Mouse (Mus musculus) heart, embryonic 10.5 days (tissue): ENCODE data around the gene Phf23. TPM values are rescaled to one million over a fixed set of nuclear protein-coding genes. Genes with fewer than 3 reads are reported as not detected.

Experiments used
- DNase-seq: peaks from one replicate; pipeline ENCODE4 v3.0.0-alpha.2; 2017; ENCODE audit warnings: low spot score
- H3K27ac ChIP-seq: fragments of 300-500 bp; sonication (generic); 2 replicates; pipeline ENCODE4 v1.5.1; 2016; ENCODE audit warnings: mild to moderate bottlenecking
- H3K27me3 ChIP-seq: fragments of 300-500 bp; sonication (generic); 2 replicates; pipeline ENCODE4 v1.6.1; 2016; ENCODE audit warnings: mild to moderate bottlenecking; ENCODE audit not compliant: poor library complexity, insufficient read depth, severe bottlenecking
- H3K36me3 ChIP-seq: fragments of 300-500 bp; sonication (generic); 2 replicates; pipeline ENCODE4 v1.6.1; 2016; ENCODE audit warnings: mild to moderate bottlenecking, moderate library complexity
- H3K4me1 ChIP-seq: fragments of 300-500 bp; sonication (generic); 2 replicates; pipeline ENCODE4 v1.6.1; 2016; ENCODE audit warnings: mild to moderate bottlenecking
- H3K4me3 ChIP-seq: fragments of 300-500 bp; sonication (generic); 2 replicates; pipeline ENCODE4 v1.5.1; 2016; ENCODE audit warnings: mild to moderate bottlenecking, moderate library complexity
- H3K9me3 ChIP-seq: fragments of 300-500 bp; sonication (generic); 2 replicates; pipeline ENCODE4 v1.6.1; 2016; ENCODE audit warnings: mild to moderate bottlenecking, moderate library complexity
- WGBS: fragments of 180-500 bp; shearing (Covaris S2); methylation state at CpG from one replicate; pipeline ENCODE4 v1.1.7; 2016; 5-methylcytosine and 5-hydroxymethylcytosine counted together
- polyA plus RNA-seq: library from polyadenylated mRNA; unstranded; fragments of >200 nt; fragmentation: Nextera tagmentation; extraction: Ambion mirVana; gene quantifications from 2 replicates; pipeline ENCODE4 v1.2.1, GENCODE M21; 2016

The Phf23 gene
- polyA plus RNA-seq, 1 experiment from 2014 or later, result 73.3 TPM

DNA sequence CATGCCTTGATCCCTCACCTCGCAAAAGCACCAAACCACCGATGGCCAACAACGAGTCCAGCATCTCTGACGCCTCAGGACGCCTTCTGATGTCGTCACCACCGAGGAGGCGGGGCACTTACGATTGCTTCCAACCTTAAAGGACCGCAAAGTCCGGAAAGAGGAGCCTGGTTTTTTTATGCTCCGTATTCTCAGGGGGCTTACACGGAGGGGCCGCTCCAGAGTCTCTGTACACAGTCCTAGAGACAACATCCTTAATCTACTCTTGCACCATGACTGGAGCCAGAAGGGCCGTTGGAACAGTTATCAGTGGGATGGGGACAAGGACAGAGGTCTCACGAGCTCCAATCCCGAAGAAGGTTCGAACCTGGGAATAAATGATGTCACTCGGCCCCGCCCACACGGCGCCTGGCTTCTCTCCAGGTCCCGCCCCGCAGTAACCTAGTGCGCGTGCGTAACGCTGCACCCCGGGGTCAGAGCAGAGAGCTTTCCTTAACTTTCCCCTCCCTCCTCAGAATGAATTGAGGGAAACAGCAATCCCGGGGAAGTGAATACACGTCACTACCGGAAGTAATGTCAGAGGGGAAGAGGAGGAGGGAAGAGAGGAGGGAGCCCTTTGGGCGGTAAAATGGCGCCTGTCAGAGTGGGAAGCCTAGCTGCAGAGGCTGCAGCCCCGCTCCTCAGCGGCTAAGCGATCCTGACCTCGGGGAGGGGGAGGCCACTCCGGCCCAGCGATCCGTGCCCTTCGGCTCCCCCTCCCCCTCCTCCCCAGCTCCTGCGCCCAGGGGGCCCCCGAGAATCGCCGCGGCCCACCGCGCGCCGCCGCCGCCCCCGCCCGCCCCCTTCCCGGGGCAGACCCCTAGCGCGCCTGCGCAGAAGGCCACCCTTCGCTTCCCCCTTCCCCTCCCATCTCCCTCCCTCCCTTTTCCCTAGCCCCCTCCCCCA is 15.1 kb upstream of the Phf23 start:
- H3K36me3 ChIP-seq, result peaks cover 57% of the 10 kb centered on the region
- peak overlapping the region; percentile 99 for H3K27ac ChIP-seq
- peak overlapping the region; percentile 97 for H3K4me3 ChIP-seq
- peak; percentile 99 for DNase-seq
- H3K27me3 ChIP-seq, result no peaks in the 10 kb centered on the region
- under 1% methylated on average over 50 of the region's 60 CpGs for WGBS
- H3K4me1 ChIP-seq, result peaks cover 27% of the 10 kb centered on the region
- H3K9me3 ChIP-seq, result no peaks in the 10 kb centered on the region

DNA sequence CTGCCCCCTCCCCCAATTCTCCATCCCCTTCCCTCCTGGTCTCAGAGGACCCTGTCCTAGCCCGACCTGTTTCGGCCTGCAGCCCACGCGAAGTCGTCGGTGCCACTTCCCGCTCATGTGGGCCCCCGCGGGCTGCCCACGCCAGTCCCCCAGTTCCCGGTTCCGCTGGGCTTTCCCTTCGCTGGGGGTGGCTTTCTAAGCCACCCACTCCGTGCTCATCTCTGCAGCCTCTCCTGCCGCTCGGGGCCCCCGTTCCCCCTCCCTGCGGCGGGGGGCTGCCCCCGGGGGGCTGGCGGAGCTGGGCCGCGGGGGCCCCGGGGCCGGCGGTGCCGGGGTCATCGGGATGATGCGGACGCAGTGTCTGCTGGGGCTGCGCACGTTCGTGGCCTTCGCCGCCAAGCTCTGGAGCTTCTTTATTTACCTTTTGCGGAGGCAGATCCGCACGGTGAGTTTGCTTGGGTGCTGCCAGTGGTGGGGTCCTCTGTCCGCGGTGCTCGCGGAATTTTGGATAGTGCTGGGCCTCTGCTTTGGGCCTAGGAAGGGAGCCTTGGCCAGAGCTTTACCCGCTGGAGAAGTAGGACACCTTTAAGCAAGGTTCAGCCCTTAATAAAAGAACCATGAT is 14.3 kb upstream of the Phf23 start, which contains the start of gene Ctdnep1:
Ctdnep1 (plus strand) TSS at position 16 of the 622 bp plus-strand sequence.
- Histone ChIP-seq H3K9me3 (no peaks in the 10 kb centered on the region), H3K4me3 (peak within 1 kb of the TSS; percentile 97), H3K4me1 (peaks cover 27% of the 10 kb centered on the region), H3K36me3 (peaks cover 55% of the 10 kb centered on the region), H3K27me3 (no peaks in the 10 kb centered on the region), H3K27ac (peak within 1 kb of the TSS; percentile 99)
- DNase-seq, result no peak
- WGBS, result under 1% methylated on average over 43 of the region's 43 CpGs

DNA sequence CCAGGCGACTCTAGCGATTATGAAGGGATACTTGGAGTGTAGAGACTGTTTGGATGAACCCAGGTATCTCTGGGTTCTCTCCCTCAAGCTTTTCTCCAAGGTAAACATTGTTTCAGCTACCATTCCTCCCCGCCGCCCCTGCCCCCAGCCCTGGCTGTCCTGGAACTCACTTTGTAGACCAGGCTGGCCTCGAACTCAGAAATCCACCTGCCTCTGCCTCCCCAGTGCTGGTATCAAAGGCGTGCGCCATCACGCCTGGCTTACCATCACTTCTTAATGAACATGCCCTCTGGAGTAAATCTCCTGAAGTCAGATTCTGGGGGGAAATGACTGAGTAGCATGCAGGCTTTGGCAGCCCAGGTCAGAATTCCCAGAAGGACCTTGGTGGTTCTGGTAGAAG is 13.4 kb upstream of the Phf23 start, which contains the start of gene Elp5:
Elp5 (minus strand) TSS at position 293 of the 400 bp plus-strand sequence.
- Histone ChIP-seq H3K27me3 (no peaks in the 10 kb centered on the region), H3K36me3 (peaks cover 57% of the 10 kb centered on the region)
- WGBS, result 57% methylated on average over 8 of the region's 8 CpGs

DNA sequence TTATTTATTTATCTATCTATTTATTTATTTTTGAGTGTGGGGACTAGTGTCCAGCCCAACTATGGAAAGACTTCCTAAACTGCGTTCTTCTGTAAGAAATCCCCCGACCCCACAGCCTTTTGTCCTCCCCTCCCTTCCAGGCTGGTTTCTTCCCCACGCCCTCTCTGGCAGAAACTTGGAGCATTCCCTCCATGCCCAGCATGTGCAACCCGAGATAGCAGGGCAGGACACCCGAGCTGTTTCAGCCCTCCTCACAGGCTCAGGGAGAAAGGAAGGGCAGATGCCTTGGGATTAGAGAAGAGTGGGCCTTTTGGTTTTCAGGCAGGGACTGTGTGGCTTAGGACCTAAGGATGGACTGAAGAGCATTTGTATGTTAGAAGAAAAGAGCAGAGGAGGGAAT is 12.7 kb upstream of the Phf23 start:
- peaks cover 27% of the 10 kb centered on the region for H3K4me1 ChIP-seq
- H3K36me3 ChIP-seq, result peaks cover 58% of the 10 kb centered on the region
- H3K27me3 ChIP-seq, result no peaks in the 10 kb centered on the region
- peak overlapping the region; percentile 97 for H3K4me3 ChIP-seq
- DNase-seq, result no peak
- H3K9me3 ChIP-seq, result no peaks in the 10 kb centered on the region
- H3K27ac ChIP-seq, result peak overlapping the region; percentile 99; the same call in 1 of the 2 replicates
- 27% methylated on average over 5 of the region's 5 CpGs for WGBS

More for the DNA sequence above, 13.4 kb upstream of the Phf23 start, which contains the start of gene Elp5:
- no peak for DNase-seq
- Histone ChIP-seq H3K4me1 (peaks cover 27% of the 10 kb centered on the region), H3K9me3 (no peaks in the 10 kb centered on the region), H3K27ac (peak within 1 kb of the TSS; percentile 99), H3K4me3 (peak within 1 kb of the TSS; percentile 97)

DNA sequence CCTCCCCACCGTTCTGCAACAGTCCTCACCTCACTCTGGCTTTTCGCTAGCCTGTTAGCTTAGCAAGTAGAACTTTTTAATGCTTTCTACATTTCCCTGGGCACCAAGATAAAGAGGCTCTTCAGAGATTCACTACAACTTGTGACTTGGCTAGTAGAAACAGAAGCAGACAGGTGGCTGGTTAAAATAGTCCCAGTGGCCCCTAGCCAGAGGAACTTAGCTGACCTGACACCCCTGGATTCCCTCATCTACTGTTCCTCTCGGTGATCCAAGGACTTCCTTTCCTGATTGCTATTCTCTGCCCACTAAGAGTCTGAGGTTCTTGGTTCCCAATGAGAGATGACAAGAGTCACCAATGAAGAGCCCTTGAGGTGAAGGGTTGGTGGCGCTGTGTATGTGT is 12.2 kb upstream of the Phf23 start:
- DNase-seq, result no peak
- 80% methylated on average over 4 of the region's 4 CpGs for WGBS
- H3K36me3 ChIP-seq, result peaks cover 58% of the 10 kb centered on the region
- peak overlapping the region; percentile 97 for H3K4me3 ChIP-seq
- no peaks in the 10 kb centered on the region for H3K9me3 ChIP-seq
- peak overlapping the region; percentile 99; the same call in 1 of the 2 replicates for H3K27ac ChIP-seq
- no peaks in the 10 kb centered on the region for H3K27me3 ChIP-seq
- peaks cover 27% of the 10 kb centered on the region for H3K4me1 ChIP-seq

DNA sequence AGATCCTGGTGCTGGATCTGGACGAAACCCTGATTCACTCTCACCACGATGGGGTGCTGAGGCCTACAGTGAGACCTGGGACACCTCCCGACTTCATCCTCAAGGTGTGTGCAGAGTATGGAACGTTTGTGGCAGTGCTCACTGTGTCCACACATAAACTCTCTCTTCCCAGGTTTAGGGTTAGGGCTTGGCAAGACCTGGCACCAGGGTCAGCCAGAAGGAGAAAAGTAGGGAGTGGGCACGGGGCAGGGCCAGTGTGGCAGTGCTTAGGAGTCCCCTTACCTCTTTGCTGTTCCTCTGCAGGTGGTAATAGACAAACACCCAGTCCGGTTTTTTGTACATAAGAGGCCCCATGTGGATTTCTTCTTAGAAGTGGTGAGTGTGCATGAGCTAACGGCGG is 11.1 kb upstream of the Phf23 start:
- no peaks in the 10 kb centered on the region for H3K9me3 ChIP-seq
- no peaks in the 10 kb centered on the region for H3K27me3 ChIP-seq
- H3K36me3 ChIP-seq, result peaks cover 63% of the 10 kb centered on the region
- H3K4me3 ChIP-seq, result no peak overlapping the region
- WGBS, result 91% methylated on average over 8 of the region's 8 CpGs
- peaks cover 25% of the 10 kb centered on the region for H3K4me1 ChIP-seq
- H3K27ac ChIP-seq, result no peak overlapping the region
- no peak for DNase-seq

DNA sequence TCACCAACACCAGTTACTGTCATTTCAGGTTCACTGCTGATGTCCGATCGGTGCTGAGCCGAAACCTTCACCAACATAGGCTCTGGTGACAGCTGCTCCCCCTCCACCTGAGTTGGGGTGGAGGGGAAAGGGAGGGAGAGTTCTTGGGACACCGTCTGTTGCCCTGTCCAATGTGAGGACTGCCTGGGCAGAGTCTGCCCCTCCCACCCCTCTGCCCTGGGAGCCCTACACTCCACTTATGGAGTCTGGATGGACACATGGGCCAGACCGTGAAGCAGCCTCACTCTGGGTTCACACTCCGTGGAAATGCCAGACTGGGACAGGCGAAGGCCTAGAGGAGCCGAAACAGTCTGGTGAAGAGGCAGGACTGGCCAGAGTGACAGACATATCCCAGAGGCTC is 5.6 kb upstream of the Phf23 start:
- Histone ChIP-seq H3K4me1 (peaks cover 19% of the 10 kb centered on the region), H3K27ac (0 out of 2 replicates have a peak overlapping the region, but pooled peaks have one; percentile 16), H3K36me3 (peaks cover 70% of the 10 kb centered on the region), H3K27me3 (no peaks in the 10 kb centered on the region), H3K9me3 (no peaks in the 10 kb centered on the region), H3K4me3 (no peak overlapping the region)
- DNase-seq, result no peak
- 82% methylated on average over 8 of the region's 8 CpGs for WGBS

DNA sequence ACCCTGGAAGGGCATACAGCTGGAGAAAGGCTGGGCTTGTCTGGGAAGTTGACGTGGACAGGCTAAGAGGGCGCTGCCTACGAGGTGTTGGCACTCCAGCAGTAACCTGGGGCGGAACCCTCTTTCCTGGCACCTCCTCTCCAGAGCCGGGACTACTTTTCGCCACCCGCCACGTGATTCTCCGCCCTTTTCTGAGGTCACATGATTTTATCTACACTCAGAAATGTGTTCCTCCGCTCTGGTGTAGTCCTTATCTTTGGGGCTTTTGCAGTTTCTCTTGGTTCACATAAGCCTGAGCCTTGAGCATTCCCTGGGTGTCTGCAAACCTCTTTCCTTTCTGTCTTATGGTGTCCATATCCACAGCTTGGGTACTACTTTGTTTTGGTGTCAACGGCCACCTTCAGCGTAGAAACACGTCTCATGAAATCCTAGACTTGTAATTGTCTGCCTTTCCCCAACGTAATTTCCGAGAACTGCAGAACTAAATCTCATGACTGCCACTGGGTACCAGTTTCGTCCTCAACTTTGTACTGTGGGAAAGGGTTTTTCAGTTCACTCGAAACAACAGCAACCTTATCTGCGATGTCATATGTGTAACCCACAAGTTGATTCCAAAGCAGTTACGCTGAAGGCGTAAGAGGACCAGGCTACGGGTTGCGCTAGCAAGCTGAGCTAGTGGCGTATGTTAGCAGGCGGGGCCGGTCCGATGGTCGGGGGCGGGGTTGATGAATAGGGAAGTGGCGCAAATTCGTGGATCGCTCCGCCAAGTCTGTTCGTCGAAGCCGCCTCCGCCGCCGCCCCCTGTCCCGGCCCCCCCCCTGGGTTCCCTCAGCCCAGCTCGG is 4.5 kb upstream of the Phf23 start, which contains the start of gene Gabarap:
Gabarap (plus strand) TSS at position 294 of the 842 bp plus-strand sequence.
- WGBS, result under 1% methylated on average over 40 of the region's 40 CpGs
- DNase-seq, result peak; percentile 98
- H3K4me3 ChIP-seq, result peak within 1 kb of the TSS; percentile 83
- peak within 1 kb of the TSS; percentile 95 for H3K27ac ChIP-seq
- H3K9me3 ChIP-seq, result no peaks in the 10 kb centered on the region
- no peaks in the 10 kb centered on the region for H3K27me3 ChIP-seq
- H3K36me3 ChIP-seq, result peaks cover 61% of the 10 kb centered on the region
- peaks cover 19% of the 10 kb centered on the region for H3K4me1 ChIP-seq

DNA sequence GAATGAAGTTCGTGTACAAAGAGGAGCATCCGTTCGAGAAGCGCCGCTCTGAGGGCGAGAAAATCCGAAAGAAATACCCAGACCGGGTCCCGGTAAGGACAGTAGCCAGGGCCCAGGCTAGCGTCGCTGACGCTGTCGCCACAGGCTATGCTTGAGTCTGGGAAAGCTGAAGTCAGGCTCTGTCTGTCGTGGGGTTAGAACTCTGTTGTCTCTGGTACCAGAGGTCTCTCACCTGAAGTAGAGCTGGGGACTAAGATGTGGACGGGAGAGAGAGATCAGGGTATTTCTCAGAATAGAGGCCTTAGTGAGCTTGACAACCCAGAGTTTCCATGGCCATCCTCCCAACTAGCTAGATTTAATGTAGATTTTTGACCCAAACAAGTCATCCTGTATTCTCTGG is 3.9 kb upstream of the Phf23 start:
- Histone ChIP-seq H3K36me3 (peaks cover 55% of the 10 kb centered on the region), H3K27ac (peak overlapping the region; percentile 95), H3K27me3 (no peaks in the 10 kb centered on the region), H3K4me1 (peaks cover 19% of the 10 kb centered on the region), H3K9me3 (no peaks in the 10 kb centered on the region), H3K4me3 (peak overlapping the region; percentile 83)
- under 1% methylated on average over 15 of the region's 15 CpGs for WGBS
- no peak for DNase-seq

DNA sequence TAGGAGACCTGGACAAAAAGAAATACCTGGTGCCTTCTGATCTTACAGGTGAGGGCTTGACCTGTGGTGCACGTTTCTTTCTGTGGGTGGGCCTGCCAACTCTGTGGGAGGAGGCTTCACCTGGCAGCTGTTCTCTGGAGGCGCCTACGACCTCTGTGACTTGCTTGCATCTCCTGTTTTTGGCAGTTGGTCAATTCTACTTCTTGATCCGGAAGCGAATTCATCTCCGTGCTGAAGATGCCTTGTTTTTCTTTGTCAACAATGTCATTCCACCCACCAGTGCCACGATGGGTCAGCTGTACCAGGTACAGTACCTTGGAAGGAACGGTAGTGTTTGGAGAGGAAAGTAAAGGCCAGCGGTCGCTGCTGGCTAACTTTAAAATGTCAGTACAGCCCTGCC is 3.2 kb upstream of the Phf23 start:
- Histone ChIP-seq H3K4me3 (peak overlapping the region; percentile 83), H3K27me3 (no peaks in the 10 kb centered on the region), H3K27ac (peak overlapping the region; percentile 23; the same call in 1 of the 2 replicates), H3K4me1 (peaks cover 25% of the 10 kb centered on the region), H3K36me3 (peaks cover 48% of the 10 kb centered on the region), H3K9me3 (no peaks in the 10 kb centered on the region)
- 82% methylated on average over 10 of the region's 10 CpGs for WGBS
- no peak for DNase-seq

DNA sequence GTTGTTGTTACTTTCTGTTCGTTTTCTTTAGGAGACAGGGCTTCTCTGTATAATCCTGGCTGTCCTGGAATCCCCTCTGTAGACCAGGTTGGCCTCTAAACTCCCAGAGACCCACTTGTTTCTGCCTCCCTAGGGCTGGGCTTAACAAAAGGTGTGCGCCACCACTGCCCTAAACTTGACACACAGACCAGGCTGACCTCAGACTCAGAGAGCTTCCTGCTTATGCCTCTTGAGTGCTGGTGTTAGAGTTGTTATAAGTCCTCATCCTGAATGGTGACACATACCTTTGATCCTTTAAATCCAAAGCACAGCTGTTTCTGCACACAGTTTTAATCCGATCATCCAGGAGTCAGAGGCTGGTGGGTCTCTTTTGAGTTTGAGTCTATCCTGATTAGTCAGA is 2.6 kb upstream of the Phf23 start:
- DNase-seq, result no peak
- Histone ChIP-seq H3K27ac (no peak overlapping the region), H3K4me1 (peaks cover 31% of the 10 kb centered on the region), H3K36me3 (peaks cover 47% of the 10 kb centered on the region), H3K4me3 (0 out of 2 replicates have a peak overlapping the region, but pooled peaks have one; percentile 83), H3K9me3 (no peaks in the 10 kb centered on the region), H3K27me3 (no peaks in the 10 kb centered on the region)
- 85% methylated on average over 3 of the region's 3 CpGs for WGBS

DNA sequence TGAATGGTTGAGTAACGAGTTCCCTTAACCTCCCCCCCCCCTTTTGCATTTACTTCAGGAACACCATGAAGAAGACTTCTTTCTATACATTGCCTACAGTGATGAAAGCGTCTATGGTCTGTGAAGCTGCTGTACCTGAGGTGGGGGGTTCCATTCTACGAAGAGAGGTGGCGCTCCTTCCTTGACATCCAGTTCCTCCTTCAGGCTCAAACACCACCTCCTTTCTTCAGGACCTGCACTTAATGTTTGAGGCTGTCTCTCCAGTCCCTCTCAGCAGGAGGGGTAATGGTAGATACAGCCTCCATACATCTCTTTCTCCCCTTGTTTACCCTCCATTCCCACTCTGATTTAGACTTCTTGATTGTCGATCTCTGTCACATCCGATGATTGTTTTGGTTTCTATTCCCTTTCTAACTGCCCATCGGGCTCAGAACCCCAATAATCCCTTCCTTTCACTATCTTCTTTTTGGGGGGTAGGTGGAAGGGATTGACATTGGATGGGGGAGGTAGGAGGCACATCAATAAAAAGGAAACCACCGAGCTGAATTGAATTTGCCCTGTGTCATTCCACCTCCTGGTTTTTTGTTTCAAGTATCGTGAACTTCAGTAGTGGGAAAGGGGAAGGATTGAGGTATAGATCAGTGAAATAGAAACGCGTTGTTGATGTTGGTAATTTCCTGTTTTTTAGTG is 1.0 kb upstream of the Phf23 start:
- no peak for DNase-seq
- WGBS, result 84% methylated on average over 11 of the region's 11 CpGs
- Histone ChIP-seq H3K9me3 (no peaks in the 10 kb centered on the region), H3K27me3 (no peaks in the 10 kb centered on the region), H3K4me3 (peak overlapping the region; percentile 99), H3K4me1 (peaks cover 36% of the 10 kb centered on the region), H3K36me3 (peaks cover 47% of the 10 kb centered on the region), H3K27ac (no peak overlapping the region)
